In the genomic region with DNA sequence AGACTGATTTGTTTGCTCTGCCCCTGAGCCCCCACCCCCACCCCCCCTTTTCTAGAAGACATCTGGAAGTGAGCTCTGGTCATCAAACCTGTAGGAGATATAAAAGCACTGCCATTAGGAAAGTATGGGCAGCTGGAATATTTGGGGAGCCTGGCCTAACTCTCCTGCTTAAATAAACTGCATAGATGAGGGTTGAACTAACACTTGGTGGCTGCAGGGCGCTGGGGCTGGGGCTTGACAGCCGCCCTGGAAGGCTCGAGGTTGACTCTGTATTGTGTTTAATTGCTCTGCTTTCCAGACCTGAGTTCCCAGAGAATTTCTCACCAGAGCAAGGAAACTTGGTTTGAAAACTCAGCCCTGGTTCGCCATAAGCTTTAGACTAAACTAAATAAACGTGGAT, we compare ENCODE assay signal across 13 mouse cellular contexts.
"Had no signal": no experiment of that assay in that cellular context is flagged by ENCODE, and none has a peak within 500 bp of the region (broad histone marks: within the 10 kb centered on the region; RNA-seq: fewer than 3 reads in every experiment).

No protein-coding gene starts in this region.

- H3K9ac ChIP-seq: liver, embryonic 13.5 days had no signal

- H3K4me3 ChIP-seq: layer of hippocampus, adult 2 months; left cerebral cortex, adult 2 months; liver, embryonic 13.5 days had no signal

- H3K4me2 ChIP-seq: liver, embryonic 13.5 days had no signal

- H3K36me3 ChIP-seq: liver, embryonic 13.5 days had no signal

- H3K9me3 ChIP-seq: liver, embryonic 13.5 days had no signal

- H3K27me3 ChIP-seq: liver, embryonic 13.5 days had no signal

- H3K27ac ChIP-seq: kidney, postnatal 0 days; layer of hippocampus, adult 2 months; left cerebral cortex, adult 2 months; liver, embryonic 13.5 days; macrophage; stomach, postnatal 0 days had no signal

- DNase-seq: kidney, adult 2 months; layer of hippocampus, postnatal 36 days; liver, embryonic 13.5 days; lung, adult 2 months; right cerebral cortex, adult 18-20 months; right cerebral cortex, postnatal 14 days; thymus, adult 2 months; thymus, postnatal 14 days had no signal

- H3K4me1 ChIP-seq: liver, embryonic 13.5 days had no signal
